Mouse (Mus musculus): ENCODE measurements around the gene Itpr1.
A peak's percentile ranks its signal among the peaks of the same experiment; 100 is the strongest.

The Itpr1 gene

GRCm38 (mm10) chr6:108408053-108408452, 195.2 kb downstream of the Itpr1 start:
- DNase-seq: peak; percentile 65

- no peak for DNase-seq
Observed at GRCm38 (mm10) chr6:108408726-108409125, 195.8 kb downstream of the Itpr1 start.

GRCm38 (mm10) chr6:108410771-108411170, 197.9 kb downstream of the Itpr1 start:
- peak; percentile 39 for DNase-seq

GRCm38 (mm10) chr6:108411201-108411600, 198.3 kb downstream of the Itpr1 start:
- DNase-seq: no peak

- DNase-seq: peak; percentile 42
Observed at GRCm38 (mm10) chr6:108413006-108413405, 200.1 kb downstream of the Itpr1 start.

GRCm38 (mm10) chr6:108413593-108413992, 200.7 kb downstream of the Itpr1 start:
- no peak for DNase-seq

- no peak for DNase-seq
Observed at GRCm38 (mm10) chr6:108415847-108416246, 203.0 kb downstream of the Itpr1 start.

GRCm38 (mm10) chr6:108417508-108417907, 204.6 kb downstream of the Itpr1 start:
- peak; percentile 66 for DNase-seq

- no peak for DNase-seq
Observed at GRCm38 (mm10) chr6:108418218-108418617, 205.3 kb downstream of the Itpr1 start.

GRCm38 (mm10) chr6:108424749-108425584, 212.1 kb downstream of the Itpr1 start:
- DNase-seq: no peak

GRCm38 (mm10) chr6:108426789-108427188, 213.9 kb downstream of the Itpr1 start:
- peak; percentile 98 for DNase-seq

- DNase-seq: no peak
Observed at GRCm38 (mm10) chr6:108428383-108428782, 215.5 kb downstream of the Itpr1 start.

GRCm38 (mm10) chr6:108429950-108430349, 217.1 kb downstream of the Itpr1 start:
- peak; percentile 91 for DNase-seq

GRCm38 (mm10) chr6:108431193-108431592, 218.3 kb downstream of the Itpr1 start:
- no peak for DNase-seq

GRCm38 (mm10) chr6:108432836-108433235, 219.9 kb downstream of the Itpr1 start:
- no peak for DNase-seq

GRCm38 (mm10) chr6:108434816-108435215, 221.9 kb downstream of the Itpr1 start:
- DNase-seq: no peak

GRCm38 (mm10) chr6:108435467-108435866, 222.6 kb downstream of the Itpr1 start:
- peak; percentile 66 for DNase-seq

- DNase-seq: peak; percentile 63
Observed at GRCm38 (mm10) chr6:108436608-108437007, 223.7 kb downstream of the Itpr1 start.

- DNase-seq: no peak
Observed at GRCm38 (mm10) chr6:108441290-108441689, 228.4 kb downstream of the Itpr1 start.

GRCm38 (mm10) chr6:108442291-108442690, 229.4 kb downstream of the Itpr1 start:
- peak; percentile 94 for DNase-seq

- DNase-seq: no peak
Observed at GRCm38 (mm10) chr6:108444435-108444834, 231.5 kb downstream of the Itpr1 start.

GRCm38 (mm10) chr6:108445006-108445405, 232.1 kb downstream of the Itpr1 start:
- DNase-seq: peak; percentile 96

GRCm38 (mm10) chr6:108446766-108447165, 233.9 kb downstream of the Itpr1 start:
- DNase-seq: no peak

- DNase-seq: peak; percentile 63
Observed at GRCm38 (mm10) chr6:108447179-108447845, 234.4 kb downstream of the Itpr1 start.

Data from kidney, adult 9 months (tissue).